Mouse (Mus musculus) neutrophil, adult 5-6 weeks (primary cell): Measurements from ENCODE around the gene Dchs2. TPM values are rescaled to one million over a fixed set of nuclear protein-coding genes. Genes with fewer than 3 reads are reported as not detected.
A peak's percentile ranks its signal among the peaks of the same experiment; 100 is the strongest.

Experiments
- ATAC-seq: fragments of 151-379, 151-347 bp; 2 replicates; pipeline ENCODE4 v1.8.0; 2017; ENCODE audit warnings: mild to moderate bottlenecking, moderate TSS enrichment; ENCODE audit not compliant: insufficient number of reproducible peaks, poor library complexity, low FRiP score, severe bottlenecking; ENCODE audit errors: extremely low read depth
- total RNA-seq: library from RNA; stranded (forward); fragments of 200-1000 nt; gene quantifications from 2 replicates; pipeline ENCODE4 v1.2.3, GENCODE M21; 2017

The Dchs2 gene
- not detected in 2 replicates for total RNA-seq

DNA sequence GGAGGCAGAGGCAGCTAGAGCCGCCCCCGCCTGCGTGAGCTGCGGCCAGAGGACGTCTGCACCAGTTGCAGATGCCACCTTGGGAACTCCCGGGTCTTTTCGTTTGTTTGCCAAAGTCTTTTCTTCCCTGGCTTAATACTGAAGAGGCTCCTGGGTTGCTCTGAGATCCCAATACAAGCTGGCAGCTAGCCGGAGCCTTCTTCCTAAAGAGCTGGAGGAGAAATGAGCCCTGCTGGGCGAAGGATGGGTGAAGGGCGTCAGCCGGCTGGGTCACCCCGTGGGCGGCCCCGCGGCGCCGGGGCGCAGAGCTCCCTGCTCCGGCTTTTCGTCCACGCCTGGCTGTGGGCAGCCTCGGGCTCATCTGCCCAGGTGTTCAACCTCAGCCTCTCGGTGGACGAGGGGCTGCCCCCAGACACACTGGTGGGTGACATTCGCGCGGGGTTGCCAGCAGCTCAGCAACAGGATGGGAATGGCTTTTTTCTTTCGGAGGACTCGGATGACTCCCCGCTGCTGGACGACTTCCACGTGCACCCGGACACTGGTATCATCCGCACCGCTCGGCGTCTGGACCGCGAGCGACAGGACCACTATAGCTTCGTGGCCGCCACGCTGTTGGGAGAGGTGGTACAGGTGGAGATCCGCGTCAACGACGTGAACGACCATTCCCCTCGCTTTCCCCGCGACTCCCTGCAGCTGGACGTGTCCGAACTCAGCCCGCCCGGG lies at the start of gene Dchs2:
TSS of gene Dchs2 (plus strand) at position 223 of the 723 bp plus-strand sequence.
- no peak for ATAC-seq

DNA sequence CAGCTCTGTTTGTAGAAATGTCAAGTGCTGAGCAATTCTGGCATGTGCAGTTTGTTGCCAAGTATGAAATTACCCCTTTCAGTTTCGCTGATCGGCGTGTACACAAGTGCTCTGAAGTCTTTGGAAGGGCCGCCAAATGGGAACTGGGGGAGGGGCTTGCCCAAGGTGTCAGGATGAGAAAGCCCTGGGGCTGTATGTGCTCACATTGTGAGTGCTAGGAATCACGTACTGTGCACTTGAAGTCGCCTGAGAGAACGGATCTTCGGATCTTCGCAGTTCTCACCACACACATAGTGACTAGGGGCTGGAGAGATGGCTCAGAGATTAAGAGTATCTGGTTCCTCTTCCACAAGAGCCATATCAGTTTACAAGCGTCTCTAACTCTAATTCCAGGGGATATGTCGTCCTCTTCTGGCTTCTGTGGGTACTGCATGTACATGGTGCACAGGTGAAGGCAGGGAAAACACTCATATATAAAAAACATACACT lies 47.1 kb upstream of the Dchs2 start:
- peak; percentile 79; the same call in 1 of the 2 replicates for ATAC-seq

DNA sequence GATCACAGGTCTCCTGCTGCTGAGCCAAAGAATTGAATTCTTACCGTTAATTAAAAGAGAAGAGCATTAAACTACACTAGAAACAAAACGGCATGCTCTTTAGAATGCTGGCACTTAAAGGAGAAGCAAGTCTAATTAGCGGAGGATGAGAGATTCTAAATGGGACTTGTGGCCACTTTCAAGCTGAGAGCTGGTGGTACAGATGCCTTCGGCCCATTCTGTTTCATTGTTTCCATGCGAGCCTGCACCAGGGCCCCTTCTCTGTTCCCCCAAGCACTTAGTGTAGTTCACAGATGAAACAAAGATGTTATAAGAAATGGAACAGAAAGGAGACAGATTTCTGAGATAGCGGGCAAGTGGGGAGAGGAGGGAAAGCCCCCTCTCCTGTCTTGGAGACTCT lies 30.2 kb upstream of the Dchs2 start:
- no peak for ATAC-seq

DNA sequence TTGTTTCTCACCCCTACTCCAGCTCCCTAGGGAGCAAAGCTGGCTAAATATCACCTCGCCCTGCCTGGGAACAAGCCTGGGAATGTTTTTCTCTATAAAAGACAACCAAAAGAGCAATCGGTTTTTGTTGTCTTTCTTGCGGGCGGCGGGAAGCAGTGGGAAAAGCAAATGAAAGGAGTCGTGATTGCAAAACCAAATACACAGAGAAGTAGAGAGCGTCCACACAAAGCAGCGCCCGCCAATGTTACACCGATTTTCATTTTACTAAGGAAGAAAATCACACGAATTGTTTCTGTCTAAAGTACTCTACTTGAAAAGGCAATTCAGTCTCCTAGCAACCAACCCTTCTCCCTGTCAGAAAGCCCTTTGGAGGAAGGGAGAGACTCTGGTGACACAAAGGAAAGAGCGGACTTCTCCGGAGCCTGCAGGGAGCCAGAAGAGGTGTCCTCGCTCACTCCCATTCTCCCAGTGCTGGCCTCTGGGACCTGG lies 29.2 kb upstream of the Dchs2 start:
- ATAC-seq = no peak

DNA sequence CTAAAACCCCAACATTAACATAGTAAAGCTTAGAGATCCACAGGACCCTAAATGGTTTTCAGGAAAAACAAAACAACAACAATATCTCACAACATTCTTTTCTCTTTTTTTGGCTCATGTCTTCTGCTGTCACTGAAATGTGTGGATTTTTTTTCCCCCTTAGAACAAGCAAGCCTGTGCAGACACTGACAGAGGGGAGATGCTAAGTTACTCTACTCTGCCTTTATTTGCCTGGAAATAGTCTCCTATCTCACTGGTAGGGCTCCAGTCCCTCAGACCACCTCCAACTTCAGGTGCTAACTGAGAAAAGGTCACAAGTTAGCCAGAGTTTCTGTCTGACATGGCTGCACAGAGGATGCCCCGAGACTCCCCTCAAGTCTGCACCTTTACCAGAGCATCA lies 28.6 kb upstream of the Dchs2 start:
- ATAC-seq = no peak

DNA sequence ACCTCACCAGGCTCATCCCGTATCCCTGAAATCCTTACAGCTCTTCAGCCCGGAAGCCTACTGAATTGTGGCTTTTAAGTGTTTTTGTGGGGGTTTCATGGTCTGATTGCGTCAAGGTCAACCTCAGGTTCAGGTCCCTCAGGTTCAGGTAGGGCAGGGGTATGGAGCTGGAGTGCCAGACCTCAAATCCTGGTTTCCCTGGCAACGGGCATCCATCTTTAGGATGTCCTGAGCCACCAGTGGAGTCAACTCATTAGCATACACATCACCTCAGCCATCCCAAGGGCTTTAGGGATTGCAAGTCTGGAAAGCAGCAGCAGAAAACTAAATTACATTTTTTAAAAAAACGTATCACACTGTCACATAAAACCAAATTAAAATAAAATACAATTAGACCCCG lies 28.1 kb upstream of the Dchs2 start:
- no peak for ATAC-seq

DNA sequence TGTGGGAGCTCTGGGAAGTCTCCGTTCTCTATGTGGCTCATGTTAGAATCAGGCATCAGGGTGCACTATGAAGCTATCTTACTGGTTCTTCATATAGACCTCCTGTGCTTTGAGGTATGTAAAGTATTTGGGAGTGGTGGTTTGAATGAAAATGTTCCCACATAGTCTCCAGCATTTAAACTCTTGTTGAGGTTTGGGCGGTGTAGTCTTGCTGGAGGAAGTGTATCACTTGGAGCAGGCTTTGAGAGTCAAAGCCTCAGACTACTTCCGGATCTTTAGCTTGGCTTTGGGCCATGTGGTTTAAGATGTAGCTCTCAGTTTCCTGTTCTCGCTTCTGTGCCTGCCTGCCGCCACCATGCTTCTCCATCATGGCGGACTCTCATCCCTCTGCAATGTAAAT lies 25.5 kb upstream of the Dchs2 start:
- ATAC-seq = no peak

DNA sequence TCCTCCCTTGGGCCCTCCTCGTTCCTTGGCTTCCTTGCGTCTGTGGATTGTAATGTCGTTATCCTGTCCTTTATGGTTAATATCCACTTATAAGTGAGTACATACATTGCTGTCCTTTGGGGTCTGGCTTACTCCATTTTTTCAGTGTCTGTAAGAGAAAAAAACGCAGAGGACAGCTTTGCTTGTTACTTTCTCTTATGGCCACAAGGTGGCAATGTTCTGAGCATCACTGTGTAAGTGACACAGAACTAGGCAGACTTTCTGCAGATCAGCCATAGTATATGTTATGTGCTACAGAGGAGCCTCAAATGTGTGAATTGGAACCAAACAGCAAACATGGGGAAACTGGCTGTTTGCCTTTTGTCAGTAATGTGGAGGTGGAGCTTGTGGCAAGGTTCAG lies 17.6 kb upstream of the Dchs2 start:
- no peak for ATAC-seq

DNA sequence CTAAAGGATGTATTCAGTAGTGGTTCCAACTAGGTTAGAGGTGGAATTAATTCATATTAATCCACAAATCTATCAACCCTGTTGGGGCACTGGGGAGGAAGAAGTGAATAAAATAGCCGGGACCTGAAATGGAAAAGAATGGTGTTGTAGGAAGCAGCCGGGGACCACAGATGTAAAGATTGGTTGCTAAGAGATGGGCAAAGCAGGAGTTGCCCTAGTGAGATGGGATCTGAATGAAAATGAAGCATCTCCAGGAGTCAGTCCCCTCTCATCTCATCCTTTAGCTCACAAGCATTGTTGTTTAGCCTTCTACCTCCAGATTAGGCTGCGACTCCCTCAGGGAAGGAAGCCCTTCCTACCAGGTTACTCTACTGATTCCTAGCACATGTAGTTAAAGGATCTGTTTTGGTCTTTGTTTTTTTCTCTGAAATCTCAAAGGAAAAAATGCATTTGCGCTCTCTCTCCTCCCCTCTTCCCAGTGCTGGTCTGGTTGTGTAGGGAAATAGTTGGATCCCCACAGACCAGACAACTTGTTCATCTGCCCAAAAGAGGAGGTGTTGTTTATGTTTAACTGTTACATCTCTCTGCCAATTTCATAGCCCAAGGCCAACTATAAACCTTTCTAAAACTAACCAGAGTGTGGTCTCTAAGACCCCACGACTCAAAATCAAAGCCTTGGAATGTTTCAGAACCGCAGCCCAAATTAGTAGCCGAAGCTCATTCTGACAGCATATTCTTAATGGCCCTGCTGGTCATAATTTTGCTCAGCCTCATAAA lies 16.1 kb upstream of the Dchs2 start:
- ATAC-seq = no peak

DNA sequence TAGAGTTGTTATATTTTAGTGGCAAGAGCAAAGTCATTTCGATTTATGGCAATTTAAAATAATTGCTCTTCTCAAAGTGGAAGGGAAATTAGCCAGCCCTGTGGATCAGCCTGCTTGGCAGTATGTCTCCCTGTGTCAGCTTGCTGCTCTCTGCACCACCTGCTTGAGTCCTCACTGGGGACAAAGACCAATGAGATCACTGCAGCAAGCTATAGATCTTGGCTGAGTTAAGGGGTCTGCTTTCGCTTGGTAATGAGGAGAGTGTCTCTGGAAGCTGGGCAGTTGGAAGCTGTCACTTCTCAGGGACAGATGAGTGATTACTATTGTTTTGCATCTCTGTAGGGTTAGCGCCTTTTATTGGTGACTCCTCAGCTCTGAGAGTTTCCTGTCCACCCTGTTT lies 14.9 kb upstream of the Dchs2 start:
- ATAC-seq = no peak

DNA sequence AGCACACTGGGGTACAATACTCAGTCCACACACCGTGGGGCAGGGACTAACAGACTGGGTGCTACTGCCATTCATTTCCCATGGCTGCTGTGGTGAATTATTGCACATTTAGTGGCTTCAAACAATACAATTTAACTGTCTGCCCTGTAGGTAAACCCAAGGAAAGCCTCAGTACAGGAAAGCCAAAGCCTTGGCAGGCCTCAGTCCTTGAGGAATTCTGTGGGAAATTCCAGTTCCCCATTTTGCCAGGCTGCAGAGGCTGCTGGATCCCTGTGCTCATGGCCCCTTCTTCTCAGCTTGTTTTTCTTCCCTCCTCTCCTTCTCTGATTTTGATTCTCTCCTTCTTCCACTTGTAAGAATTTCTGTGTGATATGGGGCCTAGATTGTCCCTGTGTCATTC lies 12.8 kb upstream of the Dchs2 start:
- ATAC-seq = no peak

DNA sequence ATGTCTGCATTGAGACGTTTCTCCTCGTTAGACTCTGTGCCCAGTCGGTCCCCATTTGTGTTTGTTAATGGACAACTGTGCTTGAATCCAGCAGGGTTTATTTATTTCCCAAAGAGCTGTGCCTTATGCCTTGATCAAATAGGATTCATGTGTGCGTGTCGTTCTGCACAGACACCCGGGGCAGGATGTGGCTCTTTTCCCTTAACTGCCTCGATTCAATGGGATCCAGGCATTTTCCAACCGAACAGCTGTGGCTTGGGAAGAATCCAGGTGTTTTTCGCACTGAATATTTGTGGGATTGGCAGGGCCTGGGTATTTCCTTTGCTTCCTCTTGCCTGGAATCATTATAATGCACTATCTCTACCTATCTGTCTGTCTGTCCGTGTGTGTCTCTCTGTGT lies 10.2 kb upstream of the Dchs2 start:
- ATAC-seq = no peak

DNA sequence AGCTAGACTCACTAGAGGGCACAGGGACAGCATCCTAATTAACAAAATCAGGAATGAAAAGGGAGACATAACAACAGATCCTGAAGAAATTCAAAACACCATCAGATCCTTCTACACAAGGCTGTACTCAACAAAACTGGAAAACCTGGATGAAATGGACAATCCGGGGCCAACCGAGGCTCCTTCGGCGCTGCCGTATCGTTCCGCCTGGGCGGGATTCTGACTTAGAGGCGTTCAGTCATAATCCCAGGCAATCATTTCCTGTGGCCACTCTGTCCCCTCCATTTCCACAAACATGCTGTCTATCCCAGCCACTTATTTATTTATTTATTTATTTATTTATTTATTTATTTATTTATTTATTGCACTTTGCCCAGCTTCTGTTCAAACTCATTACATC lies 3.8 kb upstream of the Dchs2 start:
- ATAC-seq = peak; percentile 70

DNA sequence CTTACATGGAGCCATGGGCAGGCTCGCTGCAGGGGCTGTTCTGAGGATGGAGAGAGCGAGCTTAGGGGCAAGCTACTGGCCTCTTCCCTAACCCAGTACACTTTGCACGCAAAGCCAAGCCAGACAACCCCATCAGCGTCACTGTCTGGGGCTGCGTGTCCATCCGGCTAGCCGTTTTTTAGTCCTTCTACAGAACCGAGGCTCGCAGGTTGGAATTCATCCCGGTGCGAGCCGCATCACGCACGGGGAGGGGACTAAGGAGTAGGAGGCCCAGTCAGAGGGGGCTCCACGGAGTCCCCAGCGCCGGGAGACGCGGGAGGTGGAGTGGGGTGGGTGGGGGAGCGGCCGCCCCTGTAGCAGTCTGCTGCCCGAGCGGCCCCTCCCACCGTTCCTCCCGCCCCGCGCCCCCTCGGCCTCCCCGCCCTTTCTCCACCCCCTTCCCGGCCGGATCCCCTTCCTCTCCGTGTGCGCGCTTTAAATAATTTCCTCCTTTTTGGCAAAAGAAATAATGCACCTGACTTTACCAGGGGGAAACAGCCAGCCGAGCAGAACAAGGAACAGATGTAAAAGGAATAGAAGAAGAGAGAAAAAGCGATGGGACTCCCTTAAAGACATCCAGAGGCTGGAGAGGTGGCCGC lies 541 bp upstream of the Dchs2 start:
- no peak for ATAC-seq

DNA sequence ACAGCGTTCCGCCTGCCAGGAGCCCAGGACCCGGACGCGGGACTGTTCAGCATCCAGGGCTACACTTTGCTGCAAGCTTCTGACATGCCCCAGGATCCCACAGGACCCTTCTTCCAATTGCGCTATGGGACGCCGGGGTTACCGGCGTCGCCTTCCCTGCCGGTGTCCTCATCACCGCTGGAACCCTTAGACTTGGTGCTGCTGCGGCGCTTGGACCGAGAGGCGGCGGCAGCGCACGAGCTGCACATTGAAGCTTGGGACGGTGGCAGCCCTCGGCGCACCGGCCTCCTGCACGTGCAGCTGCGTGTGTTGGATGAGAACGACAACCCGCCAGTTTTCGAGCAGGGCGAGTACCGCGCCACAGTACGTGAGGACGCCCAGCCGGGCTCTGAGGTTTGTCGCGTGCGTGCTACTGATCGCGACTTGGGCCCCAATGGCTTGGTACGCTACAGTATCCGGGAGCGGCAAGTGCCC lies 738 bp downstream of the Dchs2 start:
- no peak for ATAC-seq

DNA sequence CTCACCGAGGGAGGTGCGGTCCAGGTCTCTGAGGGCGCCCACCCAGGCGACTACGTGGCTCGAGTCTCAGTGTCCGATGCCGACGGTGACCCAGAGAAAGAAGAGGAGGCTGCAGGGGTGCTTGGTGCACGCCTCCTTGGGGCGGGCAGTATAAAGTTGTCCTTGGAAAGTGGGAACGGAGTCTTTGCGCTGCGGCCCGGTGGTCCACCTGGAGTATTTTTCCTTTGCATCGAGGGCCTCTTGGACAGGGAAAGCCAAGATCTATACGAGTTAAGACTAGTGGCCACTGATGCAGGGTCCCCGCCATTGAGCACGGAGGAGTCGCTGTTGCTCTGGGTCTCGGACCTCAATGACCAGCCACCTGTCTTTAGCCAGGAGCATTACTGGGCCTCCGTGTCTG lies 1.4 kb downstream of the Dchs2 start:
- ATAC-seq = no peak

DNA sequence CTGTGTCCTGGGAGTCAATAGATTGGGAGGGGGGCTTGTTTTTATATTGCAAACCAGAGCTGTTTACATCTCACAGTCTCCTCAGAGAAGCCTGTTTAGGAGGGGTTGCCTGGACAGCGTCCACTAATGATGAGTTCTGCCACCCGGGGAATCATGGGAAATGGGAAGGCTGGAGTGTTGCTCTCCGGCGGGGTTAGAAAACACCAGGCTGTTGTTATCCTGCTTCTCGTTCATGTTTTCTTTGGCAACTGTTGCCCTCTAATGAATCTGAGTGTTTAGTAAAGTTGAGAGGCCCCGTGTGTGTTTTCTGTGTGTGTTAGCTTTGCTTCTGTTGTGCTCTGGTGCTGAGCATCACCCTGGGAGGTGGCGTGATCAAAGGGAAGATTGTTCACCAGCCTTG lies 8.7 kb downstream of the Dchs2 start:
- ATAC-seq = no peak

DNA sequence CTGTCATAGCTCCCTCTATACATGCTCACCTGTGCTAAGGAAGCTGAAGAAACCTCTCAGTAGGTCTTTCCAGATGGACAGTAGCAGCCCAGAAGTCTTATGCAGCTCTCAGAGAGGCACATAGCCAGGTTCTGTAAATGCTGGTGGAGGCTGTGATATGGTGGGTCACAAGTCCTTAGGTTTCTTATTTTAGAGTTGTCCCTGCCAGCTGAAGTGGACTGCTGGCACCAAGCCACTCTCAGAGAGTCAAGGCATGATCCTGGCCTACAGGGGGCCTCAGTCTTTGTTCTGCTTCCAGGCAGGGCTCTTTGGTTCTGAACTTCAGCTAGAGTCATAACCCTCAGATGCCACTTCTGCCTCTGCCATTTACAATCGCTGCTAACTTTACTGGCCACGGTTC lies 11.1 kb downstream of the Dchs2 start:
- no peak for ATAC-seq

DNA sequence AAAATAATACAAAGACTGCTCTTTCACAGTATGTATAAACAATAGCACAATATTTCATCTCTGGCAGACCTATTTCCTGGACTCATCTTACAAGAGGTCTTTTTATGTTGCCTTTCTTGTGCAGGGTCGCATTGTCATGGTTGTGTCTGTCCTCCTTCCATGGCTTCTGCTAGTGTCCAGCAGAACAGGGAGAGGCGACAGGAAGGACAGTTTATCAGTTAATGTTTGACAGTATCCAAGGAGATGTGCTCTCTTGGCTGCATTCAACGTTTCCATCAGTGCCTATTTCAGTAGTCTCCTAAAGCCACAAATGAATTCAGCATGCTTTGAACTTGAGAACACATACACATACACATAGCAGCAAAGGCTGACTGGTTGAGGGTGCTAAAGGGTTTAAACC lies 17.9 kb downstream of the Dchs2 start:
- no peak for ATAC-seq
